Mouse (Mus musculus) midbrain, embryonic 16.5 days (tissue): ENCODE data around the gene Ptgis. TPM values are rescaled to one million over a fixed set of nuclear protein-coding genes. Genes with fewer than 3 reads are reported as not detected.

ENCODE experiments used
- ATAC-seq: fragments of 200-750 bp; cut with Nextera tagmentation; 2 replicates; pipeline ENCODE4 v1.8.0; 2017; ENCODE audit warnings: moderate TSS enrichment
- H3K27ac ChIP-seq: fragments of 300-500 bp; sonication (generic); 2 replicates; pipeline ENCODE4 v1.5.1; 2014; ENCODE audit warnings: mild to moderate bottlenecking, low read length, mixed read lengths
- H3K27me3 ChIP-seq: fragments of 300-500 bp; sonication (generic); 2 replicates; pipeline ENCODE4 v1.6.1; 2014; ENCODE audit warnings: low read depth, low read length, mixed read lengths; ENCODE audit not compliant: control insufficient read depth, insufficient read depth
- H3K36me3 ChIP-seq: fragments of 300-500 bp; sonication (generic); 2 replicates; pipeline ENCODE4 v1.6.1; 2014; ENCODE audit warnings: mild to moderate bottlenecking, low read length, moderate library complexity, mixed read lengths; ENCODE audit not compliant: control insufficient read depth, insufficient read depth
- H3K4me1 ChIP-seq: fragments of 300-500 bp; sonication (generic); 2 replicates; pipeline ENCODE4 v1.6.1; 2014; ENCODE audit warnings: mild to moderate bottlenecking, low read length, mixed read lengths; ENCODE audit not compliant: control insufficient read depth, insufficient read depth
- H3K4me2 ChIP-seq: fragments of 300-500 bp; sonication (generic); 2 replicates; pipeline ENCODE4 v1.6.1; 2014; ENCODE audit warnings: mild to moderate bottlenecking, low read length, mixed read lengths
- H3K4me3 ChIP-seq: fragments of 300-500 bp; sonication (generic); 2 replicates; pipeline ENCODE4 v1.5.1; 2014; ENCODE audit warnings: low read depth, mild to moderate bottlenecking, low read length, moderate library complexity, mixed read lengths
- H3K9ac ChIP-seq: fragments of 300-500 bp; sonication (generic); 2 replicates; pipeline ENCODE4 v1.6.1; 2014; ENCODE audit warnings: low read depth, low read length, mixed read lengths
- H3K9me3 ChIP-seq: fragments of 300-500 bp; sonication (generic); replicated peaks from 2 replicates; pipeline ENCODE4 v1.6.1; 2014; ENCODE audit warnings: mild to moderate bottlenecking, low read length, mixed read lengths; ENCODE audit not compliant: control insufficient read depth, poor library complexity, severe bottlenecking
- WGBS: fragments of 180-500 bp; shearing (Covaris S2); extraction: QIAGEN DNeasy Blood & Tissue Kit; methylation state at CpG from one replicate; pipeline ENCODE4 v1.1.7; 2014; 5-methylcytosine and 5-hydroxymethylcytosine counted together
- polyA plus RNA-seq: library from polyadenylated mRNA; unstranded; fragments of >200 nt; fragmentation: Nextera tagmentation; extraction: Ambion mirVana; gene quantifications from 2 replicates; pipeline ENCODE4 v1.2.1, GENCODE M21; 2015

Gene Ptgis
- polyA plus RNA-seq, 1 experiment from 2014 or later, result 3.4 TPM

- Histone ChIP-seq H3K27ac (no peak overlapping the region), H3K9me3 (no peaks in the 10 kb centered on the region), H3K36me3 (no peaks in the 10 kb centered on the region), H3K27me3 (no peaks in the 10 kb centered on the region), H3K9ac (no peak overlapping the region), H3K4me2 (no peak overlapping the region), H3K4me3 (no peak overlapping the region), H3K4me1 (no peaks in the 10 kb centered on the region)
- 61% methylated on average over 9 of the region's 10 CpGs for WGBS
- ATAC-seq, result no peak
These were observed 34.5 kb upstream of the Ptgis start for GRCm38 (mm10) chr2:167274713-167275465.

GRCm38 (mm10) chr2:167273206-167273740 lies 32.9 kb upstream of the Ptgis start:
- Histone ChIP-seq H3K27me3 (no peaks in the 10 kb centered on the region), H3K9me3 (no peaks in the 10 kb centered on the region), H3K4me3 (no peak overlapping the region), H3K36me3 (no peaks in the 10 kb centered on the region), H3K4me2 (no peak overlapping the region), H3K9ac (no peak overlapping the region), H3K4me1 (no peaks in the 10 kb centered on the region), H3K27ac (no peak overlapping the region)
- no peak for ATAC-seq
- 90% methylated on average over 13 of the region's 13 CpGs for WGBS

- Histone ChIP-seq H3K4me1 (no peaks in the 10 kb centered on the region), H3K9ac (no peak overlapping the region), H3K4me2 (no peak overlapping the region), H3K36me3 (no peaks in the 10 kb centered on the region), H3K4me3 (no peak overlapping the region), H3K27me3 (no peaks in the 10 kb centered on the region), H3K9me3 (no peaks in the 10 kb centered on the region), H3K27ac (no peak overlapping the region)
- 92% methylated on average over 3 of the region's 3 CpGs for WGBS
- ATAC-seq, result no peak
These were observed 32.3 kb upstream of the Ptgis start for GRCm38 (mm10) chr2:167272706-167273105.

GRCm38 (mm10) chr2:167271121-167271521 lies 30.7 kb upstream of the Ptgis start:
- Histone ChIP-seq H3K9ac (no peak overlapping the region), H3K27me3 (no peaks in the 10 kb centered on the region)
- 91% methylated on average over 9 of the region's 9 CpGs for WGBS

GRCm38 (mm10) chr2:167270496-167270895 lies 30.1 kb upstream of the Ptgis start:
- H3K27me3 ChIP-seq, result no peaks in the 10 kb centered on the region
- H3K4me2 ChIP-seq, result no peak overlapping the region
- no peak overlapping the region for H3K9ac ChIP-seq

More at GRCm38 (mm10) chr2:167271121-167271521, 30.7 kb upstream of the Ptgis start:
- no peak for ATAC-seq
- Histone ChIP-seq H3K27ac (no peak overlapping the region), H3K4me2 (no peak overlapping the region), H3K4me3 (no peak overlapping the region), H3K9me3 (no peaks in the 10 kb centered on the region), H3K4me1 (no peaks in the 10 kb centered on the region), H3K36me3 (no peaks in the 10 kb centered on the region)

GRCm38 (mm10) chr2:167268721-167269120 lies 28.3 kb upstream of the Ptgis start:
- WGBS, result 97% methylated on average over 1 of the region's 1 CpGs
- H3K4me1 ChIP-seq, result no peaks in the 10 kb centered on the region
- ATAC-seq, result no peak

More at GRCm38 (mm10) chr2:167270496-167270895, 30.1 kb upstream of the Ptgis start:
- H3K36me3 ChIP-seq, result no peaks in the 10 kb centered on the region
- no peak overlapping the region for H3K27ac ChIP-seq
- no peaks in the 10 kb centered on the region for H3K4me1 ChIP-seq
- no peak overlapping the region for H3K4me3 ChIP-seq
- no peaks in the 10 kb centered on the region for H3K9me3 ChIP-seq
- ATAC-seq, result no peak
- 85% methylated on average over 3 of the region's 3 CpGs for WGBS

GRCm38 (mm10) chr2:167268411-167268690 lies 27.9 kb upstream of the Ptgis start:
- Histone ChIP-seq H3K9ac (no peak overlapping the region), H3K9me3 (no peaks in the 10 kb centered on the region), H3K4me1 (no peaks in the 10 kb centered on the region), H3K4me3 (no peak overlapping the region), H3K36me3 (no peaks in the 10 kb centered on the region), H3K27ac (no peak overlapping the region), H3K4me2 (no peak overlapping the region), H3K27me3 (no peaks in the 10 kb centered on the region)
- no peak for ATAC-seq
- WGBS, result 86% methylated on average over 8 of the region's 8 CpGs

More at GRCm38 (mm10) chr2:167268721-167269120, 28.3 kb upstream of the Ptgis start:
- H3K36me3 ChIP-seq, result no peaks in the 10 kb centered on the region
- H3K27me3 ChIP-seq, result no peaks in the 10 kb centered on the region
- H3K9ac ChIP-seq, result no peak overlapping the region
- H3K4me3 ChIP-seq, result no peak overlapping the region
- H3K4me2 ChIP-seq, result no peak overlapping the region
- H3K27ac ChIP-seq, result no peak overlapping the region
- no peaks in the 10 kb centered on the region for H3K9me3 ChIP-seq

- Histone ChIP-seq H3K27ac (no peak overlapping the region), H3K27me3 (no peaks in the 10 kb centered on the region), H3K4me3 (no peak overlapping the region), H3K4me1 (no peaks in the 10 kb centered on the region), H3K9ac (no peak overlapping the region), H3K9me3 (no peaks in the 10 kb centered on the region), H3K4me2 (no peak overlapping the region), H3K36me3 (no peaks in the 10 kb centered on the region)
- WGBS, result 80% methylated on average over 14 of the region's 14 CpGs
- no peak for ATAC-seq
These were observed 27.4 kb upstream of the Ptgis start for GRCm38 (mm10) chr2:167267531-167268410.

GRCm38 (mm10) chr2:167266231-167266630 lies 25.8 kb upstream of the Ptgis start:
- WGBS, result 87% methylated on average over 10 of the region's 10 CpGs

More at GRCm38 (mm10) chr2:167266231-167266630, 25.8 kb upstream of the Ptgis start:
- Histone ChIP-seq H3K9ac (no peak overlapping the region), H3K27ac (no peak overlapping the region), H3K36me3 (no peaks in the 10 kb centered on the region), H3K4me1 (no peaks in the 10 kb centered on the region), H3K4me2 (no peak overlapping the region), H3K9me3 (no peaks in the 10 kb centered on the region), H3K27me3 (no peaks in the 10 kb centered on the region), H3K4me3 (no peak overlapping the region)
- no peak for ATAC-seq
